ENCODE assay signal across 9 mouse cellular contexts in genomic region chr8:105474680-105475079, GRCm38 (mm10). TPM values are rescaled to one million over a fixed set of nuclear protein-coding genes. Genes with fewer than 3 reads are reported as not detected.
DNase-seq lines count a peak whose midpoint lies in the region; ATAC-seq and TF ChIP-seq lines count a peak whose summit lies in the region.
"Had no signal": no experiment of that assay in that cellular context is flagged by ENCODE, and none has a peak within 500 bp of the region (broad histone marks: within the 10 kb centered on the region; RNA-seq: fewer than 3 reads in every experiment).

No protein-coding gene starts in this region.

- H3K27ac ChIP-seq in hindbrain, embryonic 10.5 days = peak overlapping the region; percentile 71
- H3K27ac ChIP-seq in hindbrain, embryonic 16.5 days (ENCODE audit: low read depth, low read length) = no peak overlapping the region
- peak overlapping the region; percentile 26; the same call in 1 of the 2 replicates for H3K27ac ChIP-seq in forebrain, embryonic 12.5 days
- no peak overlapping the region for H3K27ac ChIP-seq in intestine, postnatal 0 days (ENCODE audit: low read depth, low read length)
- peak overlapping the region; percentile 55 for H3K27ac ChIP-seq in midbrain, postnatal 0 days (ENCODE audit: low read depth, low read length)

- H3K4me2 ChIP-seq in hindbrain, embryonic 16.5 days (ENCODE audit: low read length) = no peak overlapping the region
- peak overlapping the region; percentile 26; the same call in 1 of the 2 replicates for H3K4me2 ChIP-seq in forebrain, embryonic 12.5 days
- H3K4me2 ChIP-seq in intestine, postnatal 0 days (replicated peaks; ENCODE audit: low read depth) = peak overlapping the region; percentile 52
- 0 out of 2 replicates have a peak overlapping the region, but pooled peaks have one; percentile 13 for H3K4me2 ChIP-seq in midbrain, postnatal 0 days (ENCODE audit: low read depth, low read length, poor library complexity, severe bottlenecking)

- TF ChIP-seq CTCF in intestine, postnatal 0 days (IDR thresholded peaks at IDR 0.05; ENCODE audit: low read depth) = no peak
- TF ChIP-seq CTCF in midbrain, postnatal 0 days (IDR thresholded peaks at IDR 0.05) = no peak

- H3K27me3 ChIP-seq in hindbrain, embryonic 10.5 days (ENCODE audit: insufficient read depth, poor library complexity, severe bottlenecking) = peaks cover 53% of the 10 kb centered on the region
- H3K27me3 ChIP-seq in hindbrain, embryonic 16.5 days (replicated peaks; ENCODE audit: control insufficient read depth, insufficient read depth, low read length) = no peaks in the 10 kb centered on the region; the same call in 1 of the 2 replicates
- H3K27me3 ChIP-seq in forebrain, embryonic 12.5 days = peaks cover 34% of the 10 kb centered on the region
- no peaks in the 10 kb centered on the region for H3K27me3 ChIP-seq in intestine, postnatal 0 days (replicated peaks; ENCODE audit: control insufficient read depth, insufficient read depth, low read length)
- no peaks in the 10 kb centered on the region for H3K27me3 ChIP-seq in midbrain, postnatal 0 days (ENCODE audit: insufficient read depth, low read length)

- ATAC-seq in hindbrain, embryonic 16.5 days = no peak
- ATAC-seq in forebrain, embryonic 12.5 days (ENCODE audit: low FRiP score) = no peak
- ATAC-seq in intestine, postnatal 0 days = no peak
- ATAC-seq in midbrain, postnatal 0 days (ENCODE audit: low FRiP score) = no peak

- peaks cover 22% of the 10 kb centered on the region for H3K36me3 ChIP-seq in hindbrain, embryonic 10.5 days
- H3K36me3 ChIP-seq in hindbrain, embryonic 16.5 days (ENCODE audit: control insufficient read depth, insufficient read depth, low read length) = no peaks in the 10 kb centered on the region
- H3K36me3 ChIP-seq in forebrain, embryonic 12.5 days (replicated peaks) = peaks cover 12% of the 10 kb centered on the region; the same call in 1 of the 2 replicates
- H3K36me3 ChIP-seq in intestine, postnatal 0 days (ENCODE audit: control insufficient read depth, insufficient read depth) = peaks cover 23% of the 10 kb centered on the region; the same call in 1 of the 2 replicates
- peaks cover 13% of the 10 kb centered on the region; the same call in 1 of the 2 replicates for H3K36me3 ChIP-seq in midbrain, postnatal 0 days (ENCODE audit: insufficient read depth, low read length)

- no peak for DNase-seq in hindbrain, embryonic 10.5 days (ENCODE audit: low spot score)
- DNase-seq in midbrain, postnatal 0 days (ENCODE audit: low spot score) = no peak
- no peak for DNase-seq in cerebellum, adult 9-11 months
- DNase-seq in cerebellum, adult 11 months = no peak
- DNase-seq in layer of hippocampus, postnatal 25 days (ENCODE audit: extremely low spot score in 1 of 2, low spot score in 1 of 2) = no peak

- H3K4me1 ChIP-seq in hindbrain, embryonic 10.5 days (replicated peaks) = peaks cover 75% of the 10 kb centered on the region
- H3K4me1 ChIP-seq in hindbrain, embryonic 16.5 days (ENCODE audit: control insufficient read depth, insufficient read depth, low read depth, low read length) = peaks cover 33% of the 10 kb centered on the region
- H3K4me1 ChIP-seq in forebrain, embryonic 12.5 days = peaks cover 55% of the 10 kb centered on the region
- H3K4me1 ChIP-seq in intestine, postnatal 0 days (replicated peaks; ENCODE audit: control insufficient read depth, insufficient read depth, low read length) = peaks cover 18% of the 10 kb centered on the region; the same call in 1 of the 2 replicates
- peaks cover 10% of the 10 kb centered on the region for H3K4me1 ChIP-seq in midbrain, postnatal 0 days (ENCODE audit: insufficient read depth, low read length)

- WGBS in hindbrain, embryonic 10.5 days = 54% methylated on average over 5 of the region's 5 CpGs
- WGBS in hindbrain, embryonic 16.5 days = 24% methylated on average over 5 of the region's 5 CpGs
- whole genome bisulfite sequencing in forebrain, embryonic 12.5 days = 44% methylated on average over 5 of the region's 5 CpGs
- 24% methylated on average over 5 of the region's 5 CpGs for WGBS in intestine, postnatal 0 days
- WGBS in midbrain, postnatal 0 days = 28% methylated on average over 5 of the region's 5 CpGs

- peak overlapping the region; percentile 16 for H3K4me3 ChIP-seq in hindbrain, embryonic 10.5 days
- no peak overlapping the region for H3K4me3 ChIP-seq in hindbrain, embryonic 16.5 days (ENCODE audit: low read length)
- no peak overlapping the region for H3K4me3 ChIP-seq in forebrain, embryonic 12.5 days (replicated peaks)
- no peak overlapping the region for H3K4me3 ChIP-seq in intestine, postnatal 0 days (ENCODE audit: low read depth, low read length)
- H3K4me3 ChIP-seq in midbrain, postnatal 0 days (ENCODE audit: low read depth, low read length) = no peak overlapping the region

- H3K9me3 ChIP-seq in hindbrain, embryonic 10.5 days = no peaks in the 10 kb centered on the region
- H3K9me3 ChIP-seq in hindbrain, embryonic 16.5 days (ENCODE audit: control insufficient read depth, low read length) = no peaks in the 10 kb centered on the region
- no peaks in the 10 kb centered on the region for H3K9me3 ChIP-seq in forebrain, embryonic 12.5 days
- H3K9me3 ChIP-seq in intestine, postnatal 0 days (ENCODE audit: control insufficient read depth) = no peaks in the 10 kb centered on the region
- H3K9me3 ChIP-seq in midbrain, postnatal 0 days (ENCODE audit: low read length) = no peaks in the 10 kb centered on the region

- H3K9ac ChIP-seq in hindbrain, embryonic 16.5 days (ENCODE audit: low read depth, low read length) = no peak overlapping the region; the same call in 1 of the 2 replicates
- H3K9ac ChIP-seq in forebrain, embryonic 12.5 days = no peak overlapping the region
- H3K9ac ChIP-seq in intestine, postnatal 0 days (ENCODE audit: low read depth, low read length) = no peak overlapping the region
- H3K9ac ChIP-seq in midbrain, postnatal 0 days (replicated peaks; ENCODE audit: low read length, poor library complexity, severe bottlenecking) = no peak overlapping the region; the same call in 1 of the 2 replicates

RNA-seq across cellular contexts. Expression of gene Tppp3, which starts 3.4 kb away (rescaled TPM):
- 131 and 243 TPM in 2 replicates for polyA plus RNA-seq in hindbrain, embryonic 10.5 days (2016; fragmentation: Nextera tagmentation; extraction: Ambion mirVana)
- 246 and 256 TPM in 2 replicates for polyA plus RNA-seq in hindbrain, embryonic 16.5 days (2015; fragmentation: Nextera tagmentation; extraction: Ambion mirVana)
- 39.9 and 41.3 TPM in 2 replicates for polyA plus RNA-seq in forebrain, embryonic 12.5 days (2016; fragmentation: Nextera tagmentation; extraction: Ambion mirVana)
- polyA plus RNA-seq in intestine, postnatal 0 days (2015; fragmentation: Nextera tagmentation; extraction: Ambion mirVana) = 67.9 and 78.5 TPM in 2 replicates
- total RNA-seq in midbrain, postnatal 0 days (2014; rRNA removed) = 75.0 and 82.8 TPM in 2 replicates
- polyA plus RNA-seq in midbrain, postnatal 0 days (2015; fragmentation: Nextera tagmentation; extraction: Ambion mirVana) = 159 and 164 TPM in 2 replicates
- total RNA-seq in layer of hippocampus, postnatal 25 days (2021) = 10 to 100 TPM; 26.7 to 33.7 TPM

RNA-seq across cellular contexts. Expression of gene Zdhhc1, which starts 22.0 kb away (rescaled TPM):
- 23.3 and 29.2 TPM in 2 replicates for polyA plus RNA-seq in hindbrain, embryonic 10.5 days (2016; fragmentation: Nextera tagmentation; extraction: Ambion mirVana)
- polyA plus RNA-seq in hindbrain, embryonic 16.5 days (2015; fragmentation: Nextera tagmentation; extraction: Ambion mirVana) = 39.0 and 40.2 TPM in 2 replicates
- polyA plus RNA-seq in forebrain, embryonic 12.5 days (2016; fragmentation: Nextera tagmentation; extraction: Ambion mirVana) = 24.7 and 26.1 TPM in 2 replicates
- 6.4 and 7.1 TPM in 2 replicates for polyA plus RNA-seq in intestine, postnatal 0 days (2015; fragmentation: Nextera tagmentation; extraction: Ambion mirVana)
- 32.9 and 47.2 TPM in 2 replicates for total RNA-seq in midbrain, postnatal 0 days (2014; rRNA removed)
- polyA plus RNA-seq in midbrain, postnatal 0 days (2015; fragmentation: Nextera tagmentation; extraction: Ambion mirVana) = 27.3 and 27.9 TPM in 2 replicates
- total RNA-seq in layer of hippocampus, postnatal 25 days (2021) = 10 to 100 TPM; 27.6 to 34.0 TPM

RNA-seq across cellular contexts. Expression of gene Hsd11b2, which starts 43.9 kb away (rescaled TPM):
- 24.1 and 36.7 TPM in 2 replicates for polyA plus RNA-seq in hindbrain, embryonic 10.5 days (2016; fragmentation: Nextera tagmentation; extraction: Ambion mirVana)
- 6.9 and 8.8 TPM in 2 replicates for polyA plus RNA-seq in hindbrain, embryonic 16.5 days (2015; fragmentation: Nextera tagmentation; extraction: Ambion mirVana)
- 10.9 and 12.0 TPM in 2 replicates for polyA plus RNA-seq in forebrain, embryonic 12.5 days (2016; fragmentation: Nextera tagmentation; extraction: Ambion mirVana)
- 1.1 and 4.1 TPM in 2 replicates for polyA plus RNA-seq in intestine, postnatal 0 days (2015; fragmentation: Nextera tagmentation; extraction: Ambion mirVana)
- total RNA-seq in midbrain, postnatal 0 days (2014; rRNA removed) = 0.57 and 0.88 TPM in 2 replicates
- polyA plus RNA-seq in midbrain, postnatal 0 days (2015; fragmentation: Nextera tagmentation; extraction: Ambion mirVana) = 1.3 and 1.9 TPM in 2 replicates
- under 1 TPM in 1 of 2 experiments, not detected in 1; 0.15 TPM for total RNA-seq in layer of hippocampus, postnatal 25 days (2021)
- total RNA-seq: liver, adult 2 months had no signal

Comparison
In these comparisons a context has a peak if more than half of its experiments do, and no peak if none do; other contexts are left out.
1. H3K27ac ChIP-seq: peak in hindbrain, embryonic 10.5 days (single experiment), forebrain, embryonic 12.5 days (single experiment) and midbrain, postnatal 0 days (single experiment); none in hindbrain, embryonic 16.5 days (single experiment) and intestine, postnatal 0 days (single experiment).